Mouse (Mus musculus) left cerebral cortex, postnatal 36 days (tissue): Measurements from ENCODE around the gene Gtf2ird2. TPM values are rescaled to one million over a fixed set of nuclear protein-coding genes. Genes with fewer than 3 reads are reported as not detected.

Experiments used
- DNase-seq, 2 experiments: peaks; one replicate each; pipeline ENCODE4 v3.0.0; 2021 to 2022; ENCODE audit warnings: low spot score in 2 of 2, mixed read lengths in 1 of 2
- intact Hi-C: fragments of 180-260 bp; cut with DNase I; formaldehyde crosslinking; loops from one replicate; pipeline ENCODE4 v1.15.1; 2025
- total RNA-seq, 2 experiments: library from RNA; stranded (reverse); gene quantifications; 2 replicates each; pipeline ENCODE4 v1.2.3; 2021

Gtf2ird2 gene
- total RNA-seq, 2 experiments from 2014 or later, result 14.5 to 18.6 TPM

DNA sequence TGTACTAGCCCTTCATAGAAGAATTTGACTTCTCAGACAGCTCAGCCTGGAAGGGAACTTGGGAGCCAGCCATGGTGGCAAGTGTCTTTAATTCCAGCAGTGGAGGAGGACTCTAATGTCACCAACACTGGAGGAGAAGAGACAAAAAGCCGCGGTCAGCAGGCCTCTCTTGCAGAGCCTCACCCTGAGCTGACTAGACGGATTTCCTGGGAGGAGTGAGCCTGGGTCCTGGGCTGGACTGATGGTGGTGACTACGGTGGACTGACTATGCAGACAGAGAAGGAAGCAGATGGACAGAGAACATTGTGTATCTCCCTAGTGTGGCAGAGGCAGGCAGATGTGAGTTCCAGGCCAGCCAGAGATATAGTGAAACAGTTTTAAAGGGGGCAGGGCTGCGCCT is 47.6 kb downstream of the Gtf2ird2 start:
- DNase-seq, result no peak
- intact Hi-C loops, result no loop called here

DNA sequence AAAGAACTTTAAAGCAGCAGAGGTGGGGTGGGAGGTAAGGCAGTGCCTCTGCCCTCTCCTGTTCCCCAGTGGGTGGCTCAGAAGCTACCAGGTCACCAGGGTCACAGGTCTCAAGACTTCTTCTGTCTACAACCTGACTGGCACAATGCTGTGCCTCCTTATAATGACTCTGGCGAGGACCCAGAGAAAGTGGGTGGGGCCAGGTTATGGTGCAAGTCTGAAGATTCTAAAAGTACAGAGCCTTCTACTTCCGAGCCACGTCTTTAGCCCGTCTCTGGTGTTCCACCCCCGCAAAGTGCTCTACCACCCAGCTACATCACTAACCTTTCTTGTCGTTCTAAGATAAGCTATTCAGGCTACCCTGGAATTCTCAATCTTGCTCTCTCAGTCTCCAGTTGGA is 48.3 kb downstream of the Gtf2ird2 start:
- intact Hi-C loops, result no loop called here
- no peak for DNase-seq

DNA sequence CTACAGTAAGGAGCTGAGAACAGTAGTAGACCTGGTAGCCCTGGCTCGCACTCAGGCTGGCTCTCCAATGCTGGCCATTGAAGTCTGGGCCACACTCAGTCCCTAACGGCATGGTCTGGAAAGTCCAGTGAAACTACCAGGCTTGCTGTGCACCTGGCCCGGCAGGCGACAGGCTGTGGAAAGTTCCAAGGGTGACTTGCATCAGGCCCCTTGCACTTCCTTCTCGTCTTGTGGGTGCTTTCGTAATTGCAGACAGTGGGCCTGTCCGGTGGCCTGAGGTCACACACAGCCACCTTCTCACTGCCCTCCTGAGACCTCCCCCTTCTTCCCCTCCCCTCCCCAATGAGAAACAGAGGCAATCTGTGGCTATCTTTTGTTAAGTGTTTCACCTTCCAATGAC is 48.7 kb downstream of the Gtf2ird2 start:
- intact Hi-C loops, result no loop called here
- no peak for DNase-seq

DNA sequence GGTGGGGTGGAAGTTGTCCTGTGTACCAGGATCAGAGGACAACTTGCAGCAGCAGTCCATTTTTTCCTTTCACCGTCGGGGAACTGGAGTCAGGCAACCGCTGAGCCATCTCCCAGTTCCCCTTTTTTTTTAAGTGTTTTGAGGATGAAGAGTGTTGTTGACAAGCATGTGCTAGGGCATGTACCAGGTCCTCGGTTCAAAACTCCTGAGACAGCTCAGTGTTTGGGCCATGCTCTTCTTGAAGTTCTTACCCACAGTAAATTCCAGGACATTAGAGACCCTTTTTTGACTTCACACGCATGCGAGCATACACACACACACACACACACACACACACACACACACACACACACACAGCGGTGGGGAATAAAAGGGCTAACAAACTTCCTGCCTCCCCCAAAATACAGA is 49.4 kb downstream of the Gtf2ird2 start:
- intact Hi-C loops, result no loop called here
- DNase-seq, result no peak

DNA sequence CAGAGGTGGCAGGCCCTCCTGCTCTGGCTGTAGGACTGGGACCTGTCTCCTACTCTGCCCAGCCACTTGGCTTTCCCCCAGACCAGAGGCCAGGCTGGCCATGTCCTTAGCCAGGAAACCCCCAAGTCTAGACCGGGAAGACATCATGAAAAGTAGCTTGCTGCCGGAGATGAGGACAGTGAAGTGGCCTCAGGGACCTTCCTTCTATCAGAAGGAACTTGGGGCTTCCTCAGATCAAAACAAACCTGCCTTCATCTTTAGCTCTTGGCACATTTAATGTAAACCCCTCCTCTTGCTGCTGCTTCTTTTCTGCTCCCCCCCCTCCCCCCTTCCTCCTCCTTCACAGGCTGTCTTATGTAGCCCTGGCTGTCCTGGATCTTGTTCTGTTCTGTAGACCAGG is 50.4 kb downstream of the Gtf2ird2 start:
- intact Hi-C loops, result no loop called here
- DNase-seq, result no peak

DNA sequence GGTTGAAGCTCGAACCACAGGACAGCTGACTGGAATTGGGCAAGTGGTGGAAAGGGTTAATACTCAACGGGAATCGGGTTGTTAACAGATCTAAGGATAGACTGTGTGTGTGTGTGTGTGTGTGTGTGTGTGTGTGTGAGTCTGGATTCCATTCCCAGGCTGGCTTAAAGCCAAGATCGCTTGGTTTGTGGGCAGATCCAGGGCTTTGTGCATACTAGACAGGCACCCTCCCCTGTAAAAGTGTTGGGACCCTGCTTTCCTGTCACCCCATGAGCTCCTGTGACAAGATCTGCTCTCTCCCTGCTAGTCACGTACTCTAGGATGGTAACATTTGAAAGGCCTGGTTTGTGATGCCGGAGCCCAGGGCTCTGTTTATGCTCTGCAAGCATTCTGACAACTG is 51.3 kb downstream of the Gtf2ird2 start:
- DNase-seq, result peak in 1 of 2 experiments; percentile 37
- intact Hi-C loops, result no loop called here

DNA sequence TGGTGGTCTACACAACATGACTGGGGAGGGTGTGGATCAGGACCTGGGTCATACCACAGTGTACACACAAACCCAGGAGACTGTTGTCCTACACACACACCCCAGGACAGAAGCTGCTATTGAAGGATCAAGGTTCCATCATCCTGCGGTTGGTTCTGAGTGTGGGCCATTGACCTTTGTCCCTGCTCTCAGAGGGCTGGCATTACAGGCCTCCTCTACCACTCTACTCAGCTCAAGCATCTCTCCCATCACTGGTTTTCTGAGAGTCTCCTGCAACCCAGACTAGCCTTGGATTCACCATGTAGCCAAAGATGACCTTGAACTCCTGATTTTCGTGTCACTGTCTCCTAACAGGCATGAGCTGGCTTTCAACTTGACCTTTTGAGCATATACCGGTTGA is 52.4 kb downstream of the Gtf2ird2 start:
- DNase-seq, result no peak
- intact Hi-C loops, result no loop called here

DNA sequence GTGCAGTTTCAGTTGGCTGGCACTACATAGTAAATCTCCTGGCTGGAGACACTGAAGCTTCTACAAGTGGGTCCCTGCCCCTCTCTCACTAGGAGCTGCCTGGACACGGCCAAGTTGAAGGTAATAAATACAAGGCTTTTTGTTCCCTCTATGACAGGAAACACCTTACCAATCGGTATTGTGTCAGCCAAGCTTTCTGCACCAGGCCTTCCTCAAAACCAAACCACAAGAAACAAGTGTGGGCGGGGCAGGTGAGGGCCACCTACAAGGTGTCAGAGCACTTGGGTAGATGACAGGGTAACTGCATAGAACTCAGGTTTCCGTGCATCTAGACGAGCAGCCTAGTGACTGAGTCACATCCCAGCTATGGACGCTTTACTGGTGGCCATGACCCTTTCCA is 53.0 kb downstream of the Gtf2ird2 start:
- intact Hi-C loops, result no loop called here
- no peak for DNase-seq

DNA sequence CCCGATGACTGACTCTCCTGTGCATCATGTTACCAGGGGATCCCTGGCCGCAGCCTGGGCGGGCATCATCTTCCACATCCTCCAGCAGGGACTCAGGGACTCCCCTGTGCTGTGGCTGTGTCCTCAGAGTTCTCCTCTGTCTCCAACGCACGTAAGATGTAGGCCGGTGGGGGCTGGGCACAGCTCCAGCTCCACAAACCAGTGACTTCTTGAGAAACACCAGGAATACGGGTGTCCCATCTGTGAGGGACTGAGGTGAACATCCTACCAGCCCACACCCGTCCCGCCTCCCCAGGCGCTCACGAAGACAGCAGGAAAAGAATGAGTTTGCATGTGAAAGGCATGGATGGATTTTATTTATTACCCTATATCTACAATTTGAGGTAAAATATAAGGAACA is 53.7 kb downstream of the Gtf2ird2 start:
- intact Hi-C loops, result no loop called here
- no peak for DNase-seq

DNA sequence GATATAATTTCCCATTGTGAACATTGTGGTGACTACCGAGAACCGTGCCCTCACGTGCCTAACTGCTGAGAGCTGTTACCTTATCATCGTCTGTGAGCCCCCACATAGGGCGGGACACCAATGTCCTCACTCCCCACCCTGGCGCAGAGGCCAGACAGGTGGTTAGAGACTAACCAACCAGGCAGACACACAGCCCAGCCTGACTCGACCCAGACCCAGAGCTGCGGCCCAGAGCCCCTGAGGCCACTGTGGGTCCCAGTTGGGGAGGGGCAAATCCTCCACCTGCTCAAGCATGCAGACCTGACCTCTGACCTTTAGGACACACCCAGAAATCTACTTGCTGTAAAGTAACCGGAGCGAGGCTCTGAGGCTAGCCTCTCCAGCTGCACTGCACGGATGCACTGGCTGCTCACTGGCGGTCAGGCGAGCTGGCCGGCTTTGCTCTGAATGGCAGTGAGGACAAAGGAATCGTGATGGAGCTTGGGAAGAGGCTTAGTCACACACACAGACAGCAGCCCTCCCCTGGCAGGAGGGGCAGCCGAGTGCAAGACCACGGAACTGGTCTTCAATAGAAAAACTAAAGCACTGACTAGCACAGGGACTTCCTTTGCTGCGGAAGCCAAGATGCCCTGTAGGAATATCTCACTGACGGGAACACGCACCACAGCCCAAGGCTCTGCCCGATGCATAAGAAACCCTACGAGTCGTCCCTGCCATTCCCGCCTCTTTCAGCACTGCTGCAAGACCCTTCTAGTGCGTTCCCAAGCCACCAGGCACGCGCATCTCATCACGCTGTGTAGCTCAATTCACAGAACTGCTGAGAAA is 54.3 kb downstream of the Gtf2ird2 start:
- intact Hi-C loops, result no loop called here
- DNase-seq, result no peak

DNA sequence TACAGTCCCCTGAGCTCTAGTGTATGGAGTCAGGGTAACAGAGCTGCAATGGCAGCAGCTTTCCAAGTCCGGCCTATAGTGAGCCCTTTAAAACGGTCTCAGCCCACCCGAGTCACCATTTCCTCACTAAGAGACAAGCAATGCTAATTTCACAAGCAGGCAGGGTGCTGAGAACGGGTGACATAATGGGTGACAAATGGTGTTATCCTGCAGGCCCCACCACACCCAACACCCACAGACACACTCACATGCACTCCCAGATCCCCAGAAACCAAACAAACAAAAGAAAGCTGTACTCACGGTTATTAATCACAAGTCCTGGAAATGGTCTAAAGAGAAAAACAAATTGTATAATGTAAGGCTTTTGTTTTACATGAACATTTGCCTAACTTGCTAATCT is 58.0 kb downstream of the Gtf2ird2 start:
- intact Hi-C loops, result no loop called here
- no peak for DNase-seq

DNA sequence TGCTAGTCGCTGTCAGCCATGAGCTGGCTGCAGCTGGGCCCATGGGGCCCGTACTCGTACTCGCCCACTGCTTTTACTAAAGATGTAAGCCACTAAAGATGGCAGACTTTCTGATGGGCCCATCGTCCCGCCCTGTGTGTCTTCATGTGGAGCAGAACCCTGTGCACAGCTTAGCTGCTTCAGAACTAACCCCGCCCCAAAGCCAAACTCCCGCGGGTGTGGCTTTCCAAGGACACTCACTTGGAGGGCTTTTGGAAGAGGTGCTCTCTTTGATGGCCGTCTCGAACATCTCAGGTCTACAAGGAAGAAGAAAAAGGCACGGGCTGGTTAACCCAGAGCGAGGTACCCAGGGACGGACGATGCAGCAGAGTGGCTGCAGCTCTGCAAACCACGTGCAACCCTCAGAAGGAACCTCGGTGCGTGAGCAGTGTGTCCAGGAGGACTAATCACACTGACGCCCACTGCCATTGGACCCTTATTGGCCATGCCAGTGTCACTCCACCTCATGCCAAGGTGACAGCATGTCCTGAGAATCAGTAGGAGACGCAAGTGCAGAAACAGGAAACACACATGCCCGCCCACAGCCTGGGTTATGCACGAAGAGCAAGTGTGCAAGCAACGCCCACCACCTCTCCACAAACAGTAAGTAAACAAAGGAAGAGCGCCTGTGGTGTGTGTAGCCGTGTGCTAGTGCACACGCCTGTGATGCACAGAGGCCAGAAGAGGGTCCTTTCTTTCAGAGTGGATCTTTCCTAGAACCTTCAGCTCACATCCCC is 60.0 kb downstream of the Gtf2ird2 start:
- intact Hi-C loops, result no loop called here
- DNase-seq, result no peak

DNA sequence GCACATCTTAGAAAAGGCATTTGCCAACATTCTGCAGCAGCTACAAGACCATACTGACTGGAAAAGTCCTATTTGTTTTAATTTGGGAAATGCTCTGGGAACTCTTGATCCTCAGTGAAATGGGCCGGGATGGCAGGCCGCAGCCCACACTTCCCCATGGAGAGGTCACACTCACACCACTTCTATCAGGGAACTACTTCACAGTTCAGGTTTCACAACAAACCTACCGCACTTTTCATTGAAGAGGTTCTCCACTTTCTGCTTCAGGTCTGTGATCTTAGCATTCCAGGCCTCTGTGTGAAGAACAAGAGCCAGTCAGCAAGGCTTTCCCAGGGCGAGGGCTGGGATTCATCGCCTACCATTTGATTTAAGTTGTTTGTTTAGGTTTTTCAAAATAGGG is 61.1 kb downstream of the Gtf2ird2 start:
- no peak for DNase-seq
- intact Hi-C loops, result no loop called here

DNA sequence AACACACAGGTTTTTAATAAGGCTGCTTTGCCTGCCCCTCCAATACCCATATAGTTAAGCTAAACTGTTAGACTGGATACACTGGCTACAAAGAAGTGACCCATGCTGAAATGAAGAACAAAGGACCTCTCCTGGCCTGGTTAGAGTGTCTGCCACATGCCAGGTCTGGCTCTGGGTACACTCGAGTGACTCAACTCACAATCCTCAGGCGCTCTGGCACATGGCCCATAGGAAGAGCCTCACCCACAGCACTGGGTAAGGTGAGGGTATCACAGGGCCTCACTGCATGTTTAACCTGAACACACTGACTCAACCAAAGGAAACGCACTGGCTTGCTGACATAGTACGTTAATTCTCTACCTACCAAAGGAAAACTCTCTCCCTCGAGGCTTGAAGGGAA is 62.3 kb downstream of the Gtf2ird2 start:
- intact Hi-C loops, result no loop called here
- DNase-seq, result no peak

DNA sequence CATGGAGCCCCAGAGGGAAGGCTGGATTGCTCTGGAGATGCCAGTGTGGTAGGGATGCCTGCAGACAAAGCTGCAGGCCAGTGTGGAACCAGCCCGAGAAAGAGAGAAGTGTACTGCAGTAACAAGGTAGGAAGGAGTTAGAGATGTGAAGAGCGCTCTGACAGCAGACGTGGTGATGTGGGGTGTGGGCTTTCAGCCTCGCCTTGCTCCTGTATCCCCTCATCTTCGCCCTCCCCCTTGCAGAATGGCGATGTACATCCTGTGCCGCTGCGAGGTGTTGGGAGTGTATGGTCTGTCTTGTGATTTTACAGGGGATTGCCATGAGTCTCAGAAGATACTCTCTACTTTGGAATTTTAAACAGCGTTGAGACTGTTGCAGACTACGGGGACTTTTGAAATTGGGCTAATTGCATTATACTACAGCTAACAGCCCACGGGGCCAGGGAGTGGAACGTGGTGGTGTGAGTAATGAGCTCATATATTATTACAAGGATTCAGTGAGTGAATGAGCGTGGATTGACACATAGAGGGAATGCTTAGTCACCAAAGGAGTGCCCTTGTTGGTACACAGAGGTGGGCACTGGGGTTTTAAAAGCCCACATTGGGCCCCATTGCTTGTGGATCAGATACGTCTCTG is 64.9 kb downstream of the Gtf2ird2 start:
- intact Hi-C loops, result no loop called here
- no peak for DNase-seq

DNA sequence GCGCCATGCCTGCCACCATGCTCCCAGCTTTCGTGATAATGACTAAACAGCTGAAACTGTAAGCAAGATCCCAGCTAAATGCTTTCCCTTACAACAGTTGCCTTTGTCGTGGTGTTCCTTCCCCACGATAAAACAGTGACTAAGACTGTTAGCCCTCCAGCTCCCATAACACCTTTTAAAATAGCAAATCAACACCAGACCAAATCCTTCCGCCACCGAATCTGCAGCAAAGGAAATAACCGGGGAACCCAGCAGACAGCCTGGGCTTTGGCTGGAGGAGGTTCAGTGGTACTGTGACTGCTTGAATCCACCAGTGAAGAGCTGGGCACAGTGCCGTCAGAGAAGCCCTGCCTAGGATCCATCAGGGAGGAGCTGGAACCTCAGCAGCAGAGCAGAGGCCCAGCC is 65.4 kb downstream of the Gtf2ird2 start:
- peak; percentile 46 to 61 for DNase-seq
- intact Hi-C loops, result no loop called here

DNA sequence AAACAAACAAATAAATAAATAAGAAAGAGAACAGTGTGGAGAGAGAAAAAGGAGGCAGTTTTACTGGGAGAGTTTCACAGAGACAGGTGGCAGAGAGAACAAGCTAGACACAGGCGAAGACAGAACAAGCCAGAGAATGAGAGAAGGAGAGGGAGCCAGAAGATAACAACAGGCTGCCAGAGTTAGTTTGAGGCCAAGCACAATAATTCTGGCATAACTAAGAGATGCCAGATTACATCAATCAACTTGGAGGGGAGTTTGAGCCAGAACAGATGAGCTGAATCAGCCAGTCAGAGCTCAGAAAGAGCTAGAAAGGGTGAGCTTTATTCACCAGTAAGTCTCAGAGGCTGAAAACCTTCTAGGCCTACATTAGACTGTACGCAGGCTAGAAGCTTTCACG is 66.8 kb downstream of the Gtf2ird2 start:
- intact Hi-C loops, result no loop called here
- no peak for DNase-seq

DNA sequence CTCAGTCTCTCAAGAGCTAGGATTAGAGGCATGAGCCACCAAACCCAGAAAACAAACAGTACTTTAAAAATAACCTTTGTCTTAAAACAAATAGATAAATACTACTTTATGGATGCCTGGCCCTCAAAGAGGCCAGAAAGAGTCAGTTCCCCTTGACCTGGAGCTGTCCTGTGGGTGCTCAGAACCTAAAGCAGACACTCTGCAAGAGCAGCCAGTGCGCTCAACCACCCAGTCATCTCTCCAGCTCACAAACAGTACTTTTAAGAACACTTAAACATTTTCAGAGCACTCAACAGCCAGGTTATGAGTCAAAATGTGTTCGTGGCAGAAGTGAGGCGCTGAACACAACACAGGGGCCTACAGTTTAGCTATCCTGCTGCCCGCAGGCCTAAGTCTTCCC is 67.3 kb downstream of the Gtf2ird2 start:
- no peak for DNase-seq

DNA sequence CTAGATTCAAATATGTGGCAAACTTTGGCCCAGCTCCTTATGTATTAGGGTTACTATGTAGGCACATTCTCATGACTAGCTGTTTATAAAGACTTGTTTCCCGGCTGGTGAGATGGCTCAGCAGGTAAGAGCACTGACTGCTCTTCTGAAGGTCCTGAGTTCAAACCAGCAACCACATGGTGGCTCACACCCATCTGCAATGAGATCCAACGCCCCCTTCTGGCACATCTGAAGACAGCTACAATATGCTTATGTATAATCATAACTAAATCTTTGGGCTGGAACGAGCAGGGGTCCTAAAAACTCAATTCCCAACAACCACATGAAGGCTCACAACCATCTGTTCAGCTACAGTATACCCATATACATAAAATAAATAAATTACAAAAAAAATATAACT is 70.0 kb downstream of the Gtf2ird2 start:
- intact Hi-C loops, result no loop called here

More for the DNA sequence above, 67.3 kb downstream of the Gtf2ird2 start:
- intact Hi-C loops, result no loop called here

DNA sequence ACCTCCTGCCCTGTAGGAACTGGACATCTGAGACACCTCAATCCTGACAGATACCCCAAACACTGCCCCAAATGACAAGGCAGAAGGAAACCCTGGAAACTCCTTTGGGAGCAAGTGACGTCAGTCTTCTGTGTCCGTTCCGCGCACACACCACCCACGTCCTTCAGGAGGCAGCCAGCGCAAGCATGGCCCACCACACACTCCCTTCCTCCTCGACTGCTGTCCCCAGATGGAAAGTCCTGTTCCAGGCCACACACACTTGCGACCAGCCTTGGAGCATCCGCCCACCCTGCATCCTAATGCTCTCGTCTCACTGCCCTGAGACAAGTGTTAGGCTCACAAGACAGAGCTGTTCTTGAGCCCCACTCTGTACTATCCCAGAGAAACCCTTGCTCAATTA is 71.5 kb downstream of the Gtf2ird2 start:
- peak; percentile 54 to 64 for DNase-seq

More for the DNA sequence above, 70.0 kb downstream of the Gtf2ird2 start:
- no peak for DNase-seq

More for the DNA sequence above, 71.5 kb downstream of the Gtf2ird2 start:
- intact Hi-C loops, result no loop called here
